Mouse (Mus musculus) inflammation-experienced regulatory T-cells (primary cell): Measurements from ENCODE around the gene Zfp652. TPM values are rescaled to one million over a fixed set of nuclear protein-coding genes. Genes with fewer than 3 reads are reported as not detected.

Source experiments
- polyA plus RNA-seq, 2 experiments: library from polyadenylated mRNA; unstranded; fragments of 100-300 nt; shearing (Covaris generic); gene quantifications; one replicate each; pipeline ENCODE4 v1.2.1; 2017

Gene Zfp652
- 10 to 100 TPM; 11.4 to 22.0 TPM for polyA plus RNA-seq

DNA sequence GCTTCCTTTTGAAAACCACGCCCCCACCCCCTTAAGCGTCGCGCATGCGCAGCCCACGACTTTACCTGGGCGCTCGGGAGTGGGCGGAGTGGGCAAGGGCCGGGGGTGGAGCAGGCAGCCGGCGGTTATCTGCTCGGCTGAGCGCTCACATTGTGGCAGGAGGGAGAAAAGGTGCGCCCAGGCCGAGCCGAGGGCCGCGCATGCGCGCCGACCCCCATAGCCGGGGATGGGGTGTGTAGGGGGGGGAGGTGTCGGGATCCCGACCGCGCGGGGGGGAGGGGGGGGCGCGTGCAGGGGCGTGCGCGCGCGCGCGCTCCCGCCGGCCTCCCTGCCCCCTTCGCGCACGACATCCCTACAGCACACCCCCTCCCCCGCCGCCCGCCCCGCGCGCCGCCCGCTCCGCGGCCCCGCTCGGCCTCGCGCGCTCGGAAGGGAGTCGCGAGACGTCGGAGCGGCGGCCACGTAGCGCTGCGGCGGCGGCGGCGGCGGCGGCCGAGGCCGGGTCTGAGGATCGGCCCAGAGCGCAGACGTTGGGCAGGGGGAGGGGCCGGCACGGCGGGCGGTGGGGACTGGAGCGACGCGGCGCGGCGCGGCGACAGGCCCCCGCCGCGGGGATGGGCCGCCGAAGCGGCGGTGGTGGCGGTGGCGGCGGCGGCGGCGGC is at the start of gene Zfp652:
Gene Zfp652, plus strand, starts transcription at position 111 of the 662 bp plus-strand sequence.

DNA sequence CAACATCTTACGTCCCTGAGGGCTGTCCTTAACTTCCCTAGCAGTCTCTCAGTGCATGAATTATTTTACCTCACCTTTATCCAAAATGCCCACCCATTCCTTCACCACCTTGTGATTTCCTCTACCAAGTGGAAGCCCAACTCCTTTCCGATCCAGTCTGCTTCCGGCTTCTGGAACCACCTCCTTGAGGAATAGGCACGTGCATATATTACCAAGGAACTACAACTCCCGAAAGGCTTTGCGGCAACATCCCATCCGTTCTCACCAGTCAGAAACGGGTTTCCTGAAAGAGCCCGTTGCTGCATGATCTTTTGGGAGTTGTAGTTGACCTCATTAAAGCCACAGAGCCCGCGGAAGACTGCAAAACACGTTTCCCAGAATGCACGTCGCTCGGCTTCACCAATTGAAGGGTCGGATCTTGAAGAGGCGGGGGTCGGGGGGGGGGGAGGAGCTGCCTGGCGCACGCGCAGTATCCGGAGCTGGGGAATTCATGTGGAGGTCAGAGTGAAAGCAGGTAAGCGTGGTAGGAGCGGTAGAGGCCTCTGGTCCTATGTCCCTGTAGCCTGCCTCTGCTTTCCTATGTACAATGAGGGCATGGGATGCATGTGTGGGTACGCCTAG is 45.8 kb upstream of the Zfp652 start, which contains the start of gene Phb:
Gene Phb, plus strand, starts transcription at position 429 of the 621 bp plus-strand sequence.

DNA sequence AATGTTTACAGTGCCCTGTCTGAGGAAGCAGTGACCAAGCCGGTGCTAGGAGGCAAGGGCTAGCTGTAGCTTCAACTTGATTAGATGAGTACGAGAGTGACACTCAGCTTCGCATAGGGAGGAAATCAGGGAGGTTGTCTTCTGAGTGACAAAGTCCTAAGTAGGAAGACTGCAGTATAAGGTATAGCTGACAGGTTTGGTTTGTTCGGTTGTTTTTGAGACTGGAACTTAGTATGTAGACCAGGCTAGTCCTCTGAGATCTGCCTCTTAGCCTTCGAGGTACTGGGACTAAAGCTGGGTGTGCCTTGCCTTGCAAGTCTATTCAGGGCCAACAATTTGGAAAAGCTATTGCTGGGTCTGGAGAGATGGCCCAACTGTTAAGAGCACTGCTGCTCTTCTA is 10.8 kb downstream of the Zfp652 start, which contains the start of gene B130006D01Rik:
Gene B130006D01Rik, plus strand, starts transcription at position 301 of the 400 bp plus-strand sequence.

DNA sequence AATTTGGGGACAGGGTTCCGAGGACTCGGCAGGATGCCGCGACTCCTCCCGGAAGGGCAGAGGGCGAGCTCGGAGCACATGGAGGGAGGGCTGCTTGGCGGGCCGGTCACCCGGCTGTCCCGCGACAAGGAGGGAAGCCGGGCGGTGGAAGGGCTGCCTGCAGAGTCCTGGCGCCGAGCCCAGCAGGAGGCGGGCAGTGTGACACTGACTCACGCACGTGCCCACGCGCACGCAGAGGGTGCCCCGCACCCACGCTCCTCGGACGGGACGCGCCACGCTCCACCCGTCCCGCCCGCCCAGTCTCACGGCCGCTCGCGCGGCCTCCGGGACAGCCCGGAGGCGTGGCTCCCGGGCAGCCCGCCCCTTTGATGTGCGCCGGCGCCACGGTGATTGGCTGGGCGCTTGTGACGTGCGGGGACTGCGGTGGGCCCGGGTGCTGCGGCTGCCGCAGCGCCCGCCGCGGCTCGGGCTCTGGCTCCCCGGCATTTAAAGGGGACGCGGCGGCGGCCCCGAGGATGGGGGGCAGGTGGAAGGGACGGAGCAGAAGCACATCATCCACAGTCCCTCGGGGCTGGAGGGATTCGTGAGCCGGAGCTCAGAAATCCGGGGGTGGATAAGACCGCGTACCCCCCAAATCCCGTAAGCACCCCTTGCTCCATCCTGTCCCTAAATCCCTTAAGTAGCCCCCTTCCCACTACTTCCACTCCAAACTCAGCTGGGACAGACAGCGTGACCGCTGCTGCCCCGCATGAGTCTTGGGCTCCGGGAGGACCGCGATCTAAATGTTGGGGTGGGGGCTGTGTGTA is 111.8 kb downstream of the Zfp652 start, which contains the start of gene Phospho1:
Gene Phospho1, plus strand, starts transcription at position 429 of the 806 bp plus-strand sequence.

DNA sequence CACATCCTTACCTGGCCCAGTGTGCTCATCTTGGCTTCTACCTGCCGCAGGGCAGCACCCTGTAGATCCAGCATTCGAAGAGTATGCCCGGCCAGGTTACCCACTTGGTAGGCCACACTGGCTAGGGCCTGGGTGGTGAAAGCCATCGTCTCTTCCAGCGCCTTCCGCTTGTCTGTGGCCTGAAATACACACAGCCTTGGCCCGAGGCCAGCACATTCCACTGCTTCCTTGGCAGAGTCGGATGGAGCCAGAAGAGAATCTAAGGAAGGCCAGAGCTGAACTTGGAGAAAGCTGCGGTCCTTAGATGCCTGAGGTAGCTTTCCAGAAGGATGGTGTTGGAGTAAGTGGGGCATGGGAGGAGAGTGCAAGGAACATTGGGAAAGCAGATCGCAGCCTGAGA is 124.6 kb downstream of the Zfp652 start, which contains the start of gene Gngt2:
Gene Gngt2, plus strand, starts transcription at position 158 of the 400 bp plus-strand sequence.

DNA sequence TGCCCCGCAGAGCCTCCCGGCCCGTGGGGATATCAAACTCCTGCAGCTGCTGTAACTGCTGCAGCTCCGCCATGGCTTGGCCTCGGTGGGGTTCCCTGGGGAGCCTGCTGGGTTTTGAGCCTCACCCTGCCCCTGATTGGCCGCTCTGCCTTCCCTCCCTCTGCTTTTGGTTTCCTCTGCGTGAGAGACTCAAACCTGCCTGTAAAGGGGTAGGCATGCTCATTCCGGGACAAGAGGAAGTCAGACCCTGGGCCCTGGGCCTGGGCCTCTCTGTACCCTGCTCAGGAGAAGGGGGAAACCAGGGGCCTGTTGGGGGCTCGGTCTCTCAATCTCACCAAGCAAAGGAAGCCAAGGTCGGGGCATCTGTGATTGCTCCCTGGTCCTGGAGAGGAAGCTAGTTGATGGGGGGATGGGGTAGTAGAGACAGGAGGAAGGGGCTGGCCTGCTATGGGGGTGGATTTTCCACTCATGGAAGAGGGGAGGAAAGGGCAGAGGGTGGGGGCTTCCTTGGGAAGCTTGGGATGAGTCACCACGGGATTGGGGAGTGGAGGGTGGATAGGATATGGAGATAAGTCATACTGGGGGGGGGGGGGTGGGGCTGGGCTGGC is 129.7 kb downstream of the Zfp652 start, which contains the start of gene Abi3:
Gene Abi3, minus strand, starts transcription at position 403 of the 608 bp plus-strand sequence.

Other genes with a start within 250 kb of the Zfp652 start
- not detected for gene Nxph3, start 198.1 kb upstream of the Zfp652 start, polyA plus RNA-seq
- not detected for gene Ngfr, start 124.9 kb upstream of the Zfp652 start, polyA plus RNA-seq
- 10 to 100 TPM; 66.5 to 68.5 TPM for gene Phb, start 45.7 kb upstream of the Zfp652 start, polyA plus RNA-seq
- gene B130006D01Rik, start 10.9 kb downstream of the Zfp652 start, polyA plus RNA-seq: 1 to 10 TPM; 1.2 to 1.3 TPM
- gene Phospho1, start 111.8 kb downstream of the Zfp652 start, polyA plus RNA-seq: not detected
- 10 to 100 TPM; 29.6 to 32.0 TPM for gene Gngt2, start 124.5 kb downstream of the Zfp652 start, polyA plus RNA-seq
- gene Abi3, start 129.8 kb downstream of the Zfp652 start, polyA plus RNA-seq: 10 to 100 TPM; 52.3 to 53.0 TPM
- under 1 TPM in 1 of 2 experiments, not detected in 1; 0.14 TPM for gene B4galnt2, start 202.2 kb downstream of the Zfp652 start, polyA plus RNA-seq